Mouse (Mus musculus): ENCODE results near the gene Arhgef6. TPM values are rescaled to one million over a fixed set of nuclear protein-coding genes. Genes with fewer than 3 reads are reported as not detected.

The Arhgef6 gene
- polyA plus RNA-seq, 1 experiment from 2014 or later: 56.2 TPM

DNA sequence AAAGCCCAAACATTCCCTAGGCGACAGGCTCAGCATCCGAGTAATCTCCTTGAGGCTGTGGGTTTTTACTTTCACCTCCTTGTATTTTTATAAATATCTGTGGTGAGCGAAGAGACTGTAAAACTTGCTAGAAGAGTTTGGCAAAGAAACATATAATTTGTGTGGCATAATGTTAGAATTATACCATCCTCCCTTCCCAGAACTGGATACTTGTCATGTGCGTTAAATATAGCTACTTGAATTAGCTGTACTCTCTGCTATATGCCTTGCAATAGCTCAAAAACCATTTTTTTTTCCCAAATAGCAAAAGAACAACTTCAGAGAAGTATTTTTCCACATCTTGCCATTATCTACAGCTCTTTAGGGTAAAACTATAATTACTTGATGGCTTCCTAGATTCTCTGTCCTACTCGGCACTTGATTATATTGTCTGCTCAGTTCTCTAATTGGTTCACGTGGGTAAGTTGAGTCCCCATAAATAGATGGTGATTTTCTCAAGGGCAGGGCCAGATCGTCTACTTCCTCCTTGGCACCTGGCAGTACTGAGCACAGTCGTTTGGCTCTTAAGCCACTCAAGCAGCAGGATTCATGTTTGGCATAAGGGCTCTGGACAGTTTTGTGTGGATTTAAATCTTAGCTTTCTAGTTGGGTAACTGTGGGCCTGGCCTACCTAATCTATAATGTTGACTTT, 35.2 kb downstream of the Arhgef6 start:
- no peak for DNase-seq (ENCODE audit: low spot score)

DNA sequence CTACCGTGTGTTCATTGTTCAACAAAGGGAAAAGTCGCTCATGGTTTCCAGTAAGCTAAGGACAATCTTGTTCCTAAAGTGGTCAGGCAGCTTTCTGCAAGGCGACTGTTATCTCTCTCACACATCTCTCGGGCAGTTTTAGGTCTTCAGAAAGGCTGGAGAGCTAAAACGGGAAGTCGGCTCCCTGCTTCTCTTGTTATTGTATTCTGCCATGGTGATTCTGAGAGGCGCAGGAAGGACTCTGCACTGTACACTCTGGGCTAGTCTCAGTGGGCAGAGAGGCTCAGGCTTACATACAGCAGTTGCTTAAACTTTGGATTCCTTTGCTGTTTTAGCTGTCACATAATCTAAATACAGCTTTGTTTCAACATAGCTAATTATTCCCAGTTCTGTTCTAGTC, 39.6 kb downstream of the Arhgef6 start:
- DNase-seq (ENCODE audit: low spot score): no peak

DNA sequence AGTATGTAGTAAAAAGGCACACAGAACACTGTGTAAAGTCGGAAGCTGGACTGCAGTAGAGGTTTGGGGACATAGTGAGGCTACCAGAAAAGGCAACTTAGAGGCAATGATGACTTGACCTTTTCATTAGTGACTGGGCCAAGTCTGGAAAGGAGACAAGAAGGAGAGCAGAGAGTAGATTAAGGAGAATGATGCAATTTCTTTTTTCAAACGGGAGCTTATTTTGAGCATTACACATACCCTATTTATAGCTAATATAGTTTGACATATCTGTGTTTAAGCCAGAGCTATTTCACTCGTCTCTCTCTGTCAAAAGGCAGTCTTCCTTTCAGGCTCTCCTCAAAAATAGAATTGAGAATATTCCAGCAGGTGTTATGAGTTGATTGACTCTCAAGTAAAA, 50.1 kb downstream of the Arhgef6 start:
- no peak for DNase-seq (ENCODE audit: low spot score)

DNA sequence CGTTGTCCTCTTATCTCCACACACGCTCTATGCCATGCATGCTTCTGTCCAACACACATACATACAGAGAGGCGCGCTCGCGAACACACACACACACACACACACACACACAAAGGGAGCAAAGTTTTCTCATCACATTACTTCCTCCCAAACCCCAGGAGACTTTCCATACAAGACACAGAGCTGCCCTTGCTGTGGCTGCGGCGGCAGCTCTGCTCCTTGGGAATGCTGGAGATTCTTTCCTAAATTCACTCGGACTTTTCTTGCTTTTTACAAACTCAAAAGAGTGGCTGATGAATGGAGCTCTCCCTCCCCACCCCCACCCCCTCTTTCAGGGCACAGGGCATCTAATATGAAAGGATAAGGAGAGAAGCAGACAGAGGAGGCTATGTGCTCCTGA, 52.2 kb downstream of the Arhgef6 start:
- DNase-seq (ENCODE audit: low spot score): no peak

DNA sequence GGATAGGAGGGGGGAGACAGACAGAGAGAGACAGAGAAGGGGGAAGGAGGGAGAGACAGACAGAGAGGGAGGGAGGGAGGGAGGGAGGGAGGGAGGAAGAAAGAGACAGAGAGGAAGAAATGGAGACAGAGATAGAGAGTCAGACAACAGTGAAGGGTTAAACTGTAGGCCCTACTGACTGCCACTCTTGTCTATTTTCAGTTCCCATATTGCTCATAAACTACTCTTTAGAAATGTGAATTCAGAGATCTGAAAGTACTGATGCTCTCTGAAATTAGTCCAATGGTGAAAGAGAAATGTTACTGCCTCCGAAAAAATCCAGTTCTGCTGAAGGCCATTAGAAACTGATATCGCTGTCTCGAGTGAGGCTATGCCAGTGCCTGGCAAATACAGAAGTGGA, 56.3 kb downstream of the Arhgef6 start:
- no peak for DNase-seq (ENCODE audit: low spot score)

DNA sequence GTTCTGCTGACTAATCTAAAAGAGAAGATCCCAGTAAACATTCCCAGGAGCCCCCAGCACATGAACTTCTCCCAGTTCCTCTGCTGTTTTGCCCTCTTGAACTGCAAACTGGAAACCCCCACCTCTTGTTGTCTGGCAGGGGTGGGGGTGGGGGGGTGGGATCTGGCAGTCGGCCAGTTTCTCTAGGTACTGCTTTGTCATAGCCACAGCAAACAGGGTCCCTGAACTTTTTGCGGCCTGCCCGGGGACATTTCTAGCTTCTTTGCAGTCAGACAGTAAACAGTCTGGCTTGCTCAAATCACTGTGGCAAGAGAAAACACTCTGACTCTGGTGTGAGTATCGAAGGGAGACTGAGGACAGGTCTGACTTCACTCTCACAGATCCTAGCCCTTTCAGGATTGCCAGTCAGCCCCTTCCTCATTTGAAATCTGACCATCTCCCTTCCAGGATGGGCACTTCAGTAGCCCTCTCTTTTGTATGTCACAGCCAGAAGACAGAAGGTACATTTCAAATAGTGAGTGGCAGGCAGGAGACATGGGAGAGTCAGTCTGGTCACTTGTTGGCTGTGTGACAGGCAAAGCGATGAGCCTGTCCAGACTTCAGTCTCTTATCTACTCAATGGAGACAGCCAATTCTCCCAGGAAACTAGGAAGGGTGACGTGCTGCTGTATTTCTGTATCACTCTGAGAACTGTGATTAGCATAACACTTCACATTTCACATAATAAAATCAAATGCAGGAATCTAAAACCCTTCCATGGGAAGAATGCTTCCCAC, 60.8 kb downstream of the Arhgef6 start:
- no peak for DNase-seq (ENCODE audit: low spot score)

DNA sequence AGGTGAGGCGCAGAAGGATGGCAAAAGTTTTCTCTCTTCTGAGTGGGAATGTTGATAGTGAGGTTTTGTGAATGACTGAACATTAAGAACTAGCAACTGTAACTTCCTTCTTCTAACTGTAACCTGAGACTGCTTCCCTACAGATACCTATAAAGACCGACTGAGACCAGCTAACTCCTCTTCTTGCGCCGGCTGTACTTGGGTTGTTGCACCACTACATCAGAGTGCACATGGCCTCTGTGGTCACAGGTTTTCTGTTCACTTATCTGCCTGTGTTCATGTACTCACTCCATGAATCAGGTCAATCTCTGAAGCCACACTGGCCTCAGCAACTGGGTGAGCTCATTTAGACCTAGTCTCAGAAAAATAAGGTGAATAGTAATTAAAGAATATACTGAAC, 75.0 kb downstream of the Arhgef6 start:
- no peak for DNase-seq (ENCODE audit: low spot score)

DNA sequence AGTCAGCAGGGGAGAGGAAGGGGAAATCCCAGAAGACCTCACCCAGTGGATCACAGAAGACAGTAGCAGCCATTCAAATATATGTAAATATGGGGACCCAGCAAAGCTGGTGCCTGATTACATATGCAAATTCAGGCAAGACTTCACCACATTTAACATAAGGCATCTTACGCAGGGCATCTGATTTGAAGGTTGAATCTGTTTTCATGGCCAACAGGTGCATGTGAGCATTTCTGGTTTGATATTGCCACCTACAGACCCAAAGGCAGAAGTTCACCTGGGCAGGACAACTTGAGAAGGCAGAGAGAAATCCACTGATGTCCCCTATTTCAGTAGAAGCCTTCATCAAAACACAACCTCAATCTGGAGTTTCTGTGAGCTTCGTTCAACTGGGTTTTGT, 77.8 kb downstream of the Arhgef6 start:
- peak; percentile 51 for DNase-seq (ENCODE audit: low spot score)

DNA sequence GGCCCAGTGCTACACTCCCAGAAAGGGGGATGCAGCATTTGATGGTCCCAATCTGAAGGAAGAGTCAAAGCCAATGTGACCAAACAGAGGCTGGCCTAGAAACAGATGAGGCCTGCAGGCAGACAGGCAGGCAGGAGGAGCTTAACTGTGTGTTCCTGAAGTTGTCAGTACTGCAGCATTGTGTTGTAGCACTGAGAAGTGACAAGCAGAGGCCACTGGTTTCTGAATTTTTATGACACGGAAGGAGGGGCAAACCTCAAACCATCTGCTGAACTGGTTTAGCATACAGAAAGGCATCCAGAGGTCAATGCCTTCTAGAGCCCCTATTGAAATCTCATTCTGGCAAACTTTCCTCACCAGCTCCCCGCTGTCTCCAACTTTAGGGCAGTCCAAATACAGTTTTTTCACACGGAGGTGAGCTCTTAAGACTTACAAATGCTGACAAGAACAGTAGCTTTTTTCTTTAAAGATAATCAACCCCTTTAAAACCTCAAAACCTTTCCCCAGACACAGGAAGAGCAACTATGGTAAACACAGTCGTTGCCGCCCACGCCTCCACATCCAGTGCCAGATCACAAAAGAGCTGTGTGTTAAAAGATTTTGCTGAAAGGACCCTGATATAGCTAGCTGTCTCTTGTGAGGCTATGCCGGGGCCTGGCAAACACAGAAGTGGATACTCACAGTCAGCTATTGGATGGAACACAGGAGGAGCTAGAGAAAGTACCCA, 85.0 kb downstream of the Arhgef6 start:
- peak; percentile 34 for DNase-seq (ENCODE audit: low spot score)

DNA sequence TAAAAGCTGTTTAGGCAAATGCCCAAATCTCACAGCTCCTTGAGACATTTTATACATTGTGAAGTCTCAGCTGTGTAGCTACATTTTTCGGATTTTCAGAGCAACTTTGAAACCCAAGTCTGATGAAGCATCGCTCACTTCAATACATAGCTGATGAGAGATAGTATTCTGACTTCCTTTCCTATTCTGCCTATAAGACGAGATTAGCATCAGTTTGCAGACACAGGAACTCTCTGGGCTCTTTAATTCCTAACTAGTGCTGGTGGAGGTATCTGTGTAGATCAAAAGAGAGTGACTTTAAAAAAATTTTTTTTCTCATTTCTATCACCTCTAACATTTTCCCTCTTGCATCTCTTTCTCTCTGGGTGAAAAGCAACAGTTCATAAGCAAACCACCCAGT, 100.0 kb downstream of the Arhgef6 start:
- DNase-seq (ENCODE audit: low spot score): no peak

DNA sequence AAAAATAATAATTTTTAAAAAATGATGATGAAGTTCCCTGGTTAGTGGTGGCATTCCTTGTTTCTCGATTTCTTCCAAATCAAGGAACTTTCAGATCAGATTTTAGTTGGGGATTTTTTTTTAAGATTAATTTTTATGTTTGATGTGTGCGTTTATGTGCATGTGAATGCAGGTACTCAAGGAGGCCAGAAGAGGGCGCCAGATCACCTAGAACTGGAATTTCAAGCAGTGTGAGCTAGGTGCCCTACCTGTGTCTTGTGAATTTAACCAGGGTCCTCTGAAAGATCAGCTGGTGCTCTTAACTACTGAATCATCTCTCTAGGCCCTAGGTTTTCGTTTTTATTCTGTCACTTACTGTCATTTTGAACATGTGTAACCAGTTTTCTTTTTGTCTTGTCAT, 102.5 kb downstream of the Arhgef6 start:
- no peak for DNase-seq (ENCODE audit: low spot score)

DNA sequence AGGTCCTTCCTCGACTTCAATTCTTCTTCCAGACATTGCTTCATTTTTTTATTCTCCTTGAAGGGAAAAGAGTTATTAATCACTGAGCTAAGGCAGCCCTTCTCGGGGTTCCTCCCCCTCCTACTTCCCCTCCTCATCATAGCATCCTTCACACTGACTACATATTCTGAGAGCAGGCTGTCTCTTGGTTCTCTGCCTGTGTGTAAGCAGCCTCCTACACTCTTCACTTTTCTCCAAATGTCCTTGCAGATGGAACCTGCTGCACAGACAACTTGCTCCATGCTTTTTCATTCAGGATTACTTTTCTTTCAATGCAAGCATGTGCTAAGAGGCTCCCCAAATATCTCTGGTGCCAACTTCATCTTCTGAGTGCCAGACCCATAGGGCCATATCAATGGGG, 104.9 kb downstream of the Arhgef6 start:
- DNase-seq (ENCODE audit: low spot score): no peak

DNA sequence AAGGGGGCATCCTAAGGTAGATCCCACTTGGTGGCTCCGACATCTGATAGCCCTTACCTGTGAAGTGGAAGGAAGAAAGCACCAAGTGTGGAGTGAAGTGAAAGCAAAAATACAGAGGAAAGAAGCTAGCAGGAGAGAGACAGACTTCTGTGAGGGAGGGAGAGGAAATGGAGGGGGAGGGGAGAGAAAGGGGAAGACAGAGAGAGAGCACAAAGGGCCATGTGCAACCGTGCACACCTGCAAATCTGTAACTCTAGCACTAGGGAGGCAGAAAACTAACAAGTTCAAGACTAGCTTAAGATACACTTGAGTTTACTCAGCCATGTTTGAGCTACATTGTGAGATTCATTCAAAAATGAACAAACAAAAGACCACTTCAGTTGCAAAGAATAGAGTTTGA, 110.4 kb downstream of the Arhgef6 start:
- peak; percentile 68 for DNase-seq (ENCODE audit: low spot score)

DNA sequence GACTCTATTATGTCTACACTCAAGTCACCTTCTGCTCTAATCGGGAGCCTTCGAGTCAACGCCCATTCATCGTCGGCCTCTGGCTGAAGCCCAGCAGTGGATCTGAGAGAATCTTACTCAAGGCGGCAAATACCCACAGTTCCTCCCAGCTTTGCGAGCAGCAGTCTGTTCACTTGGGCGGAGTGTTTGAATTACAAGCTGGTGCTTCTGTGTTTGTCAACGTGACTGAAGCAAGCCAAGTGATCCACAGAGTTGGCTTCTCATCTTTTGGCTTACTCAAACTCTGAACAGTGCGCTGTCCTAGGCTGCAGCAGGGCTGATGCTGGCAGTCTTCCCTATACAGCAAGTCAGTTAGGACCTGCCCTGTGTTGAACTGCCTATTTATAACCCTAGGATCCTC, 115.2 kb downstream of the Arhgef6 start:
- no peak for DNase-seq (ENCODE audit: low spot score)

DNA sequence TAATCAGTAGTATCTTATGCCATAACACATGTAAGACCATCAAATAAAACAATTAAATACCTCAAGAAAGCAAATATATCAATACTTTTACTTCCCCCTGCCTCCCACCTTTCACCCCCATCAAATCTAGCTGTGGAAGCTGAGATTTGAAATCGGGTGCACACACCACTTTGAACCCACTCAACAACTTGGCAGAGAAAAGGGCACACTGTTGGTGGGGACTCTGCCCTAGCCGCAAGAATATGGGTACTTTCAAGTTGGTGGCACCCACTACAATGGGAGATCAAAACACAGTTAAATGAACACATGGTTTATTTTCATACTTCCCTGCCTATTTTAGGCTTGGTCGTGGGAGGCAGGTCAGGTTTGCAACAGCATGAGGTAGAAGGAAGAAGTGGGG, 116.6 kb downstream of the Arhgef6 start:
- peak; percentile 21 for DNase-seq (ENCODE audit: low spot score)

DNA sequence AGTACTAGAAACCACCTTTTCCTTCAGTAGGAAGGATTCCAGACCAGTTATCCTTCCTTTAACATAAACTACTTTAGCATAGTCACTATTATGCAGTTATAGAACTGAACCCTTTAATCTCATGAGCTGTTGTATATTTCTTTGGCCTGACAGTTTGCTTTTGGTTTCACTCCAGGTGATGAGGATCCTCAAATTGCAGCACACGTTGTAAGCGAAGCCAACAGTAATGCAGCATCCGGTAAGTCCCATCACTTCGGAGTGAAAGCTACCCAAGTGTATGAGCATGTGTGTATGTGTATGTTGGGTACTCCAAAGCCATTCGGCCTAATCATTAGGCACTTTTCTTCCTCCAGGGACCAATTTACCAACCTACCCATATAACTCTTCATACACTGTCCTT, 119.0 kb downstream of the Arhgef6 start:
- no peak for DNase-seq (ENCODE audit: low spot score)

DNA sequence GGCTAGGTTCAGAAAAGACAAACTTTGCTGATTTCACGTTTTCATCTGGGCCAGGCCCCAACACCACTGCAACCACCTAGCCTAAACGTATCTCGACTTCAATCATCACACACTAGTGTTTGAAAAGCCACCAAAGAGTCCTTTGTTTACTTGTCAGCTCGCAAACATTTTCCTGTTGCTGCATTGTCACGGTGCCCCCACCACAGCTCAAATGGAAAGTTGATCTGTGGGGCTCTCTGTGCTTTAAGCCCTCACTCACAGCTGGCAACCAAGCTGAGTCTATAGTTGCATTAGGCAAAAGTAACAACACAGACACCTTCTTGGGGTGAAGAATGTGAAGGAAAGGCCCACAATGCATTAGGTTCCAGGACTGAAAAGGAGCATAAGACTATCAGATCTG, 122.3 kb downstream of the Arhgef6 start:
- DNase-seq (ENCODE audit: low spot score): peak; percentile 42

DNA sequence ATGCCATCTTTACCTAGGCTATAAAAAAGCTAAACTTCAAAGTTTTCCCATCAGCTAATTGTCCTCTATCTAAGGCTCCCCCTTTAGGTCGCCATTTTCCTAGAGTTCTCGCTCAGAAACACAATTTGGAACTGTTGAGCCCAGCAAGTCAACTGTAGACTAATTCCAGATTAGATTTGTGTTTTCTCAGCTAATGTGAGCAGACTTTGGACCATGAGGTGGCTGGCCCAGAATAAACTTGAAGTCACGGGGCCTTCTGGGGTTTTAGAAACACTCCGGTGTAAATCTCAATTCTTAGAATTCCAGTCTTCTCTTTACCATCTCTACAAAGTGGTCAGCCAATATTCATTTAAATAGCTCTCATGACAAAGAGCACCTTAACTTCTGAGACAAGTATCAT, 123.0 kb downstream of the Arhgef6 start:
- DNase-seq (ENCODE audit: low spot score): no peak

DNA sequence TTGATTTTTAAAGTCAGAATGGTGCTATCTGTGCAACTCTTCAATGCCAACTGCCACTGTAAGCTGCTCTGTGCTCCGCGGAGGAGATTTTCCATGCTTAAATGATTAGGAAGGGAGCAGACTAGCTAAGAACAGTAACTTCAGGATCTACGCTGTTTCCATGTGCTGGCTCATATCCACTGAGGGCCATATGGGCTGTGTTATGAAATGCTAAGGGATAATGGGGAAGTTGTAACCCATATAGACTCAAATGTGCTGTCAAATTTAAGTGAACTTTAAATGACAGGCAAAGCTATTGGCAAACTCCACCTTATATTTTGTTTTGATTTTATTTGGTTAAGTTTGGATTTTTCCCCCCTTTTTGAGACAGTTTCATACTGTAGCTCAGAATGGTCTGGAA, 125.7 kb downstream of the Arhgef6 start:
- DNase-seq (ENCODE audit: low spot score): no peak

DNA sequence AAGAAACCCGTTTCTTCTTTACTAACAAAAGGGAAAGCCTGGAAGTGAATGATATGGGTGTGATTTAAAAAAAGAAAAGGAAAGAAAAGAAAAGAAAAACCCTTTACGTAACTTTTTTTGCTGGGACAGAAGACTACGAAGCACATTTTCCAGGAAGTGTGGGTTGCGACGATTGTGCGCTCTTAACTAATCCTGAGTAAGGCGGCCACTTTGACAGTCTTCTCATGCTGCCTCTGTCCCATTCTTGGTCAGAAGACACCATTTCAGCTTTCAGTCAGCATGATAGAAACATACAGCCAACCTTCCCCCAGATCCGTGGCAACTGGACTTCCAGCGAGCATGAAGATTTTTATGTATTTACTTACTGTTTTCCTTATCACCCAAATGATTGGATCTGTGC, 126.7 kb downstream of the Arhgef6 start, which contains the start of gene Cd40lg:
Gene Cd40lg, plus strand, starts transcription at position 268 of the 400 bp plus-strand sequence.
- DNase-seq (ENCODE audit: low spot score): no peak

DNA sequence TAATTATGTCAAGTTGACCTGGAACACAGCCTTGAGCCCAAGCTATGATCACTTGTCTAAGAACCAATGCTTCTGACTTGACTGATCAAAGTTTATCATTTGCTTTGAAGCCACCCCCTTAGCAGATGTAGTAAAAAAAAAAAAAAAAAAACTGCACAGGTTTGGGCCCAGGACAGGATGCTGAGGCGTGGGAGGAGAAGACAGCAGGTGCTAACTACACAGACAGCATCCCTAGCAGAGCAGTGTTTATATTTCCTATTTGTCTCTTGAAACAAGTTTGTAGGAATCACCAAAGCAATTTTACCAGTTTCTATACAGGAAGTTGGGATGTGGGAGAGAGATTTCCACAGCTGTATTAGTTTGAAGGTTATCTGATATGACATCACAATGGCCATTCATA, 127.9 kb downstream of the Arhgef6 start:
- peak; percentile 42 for DNase-seq (ENCODE audit: low spot score)

DNA sequence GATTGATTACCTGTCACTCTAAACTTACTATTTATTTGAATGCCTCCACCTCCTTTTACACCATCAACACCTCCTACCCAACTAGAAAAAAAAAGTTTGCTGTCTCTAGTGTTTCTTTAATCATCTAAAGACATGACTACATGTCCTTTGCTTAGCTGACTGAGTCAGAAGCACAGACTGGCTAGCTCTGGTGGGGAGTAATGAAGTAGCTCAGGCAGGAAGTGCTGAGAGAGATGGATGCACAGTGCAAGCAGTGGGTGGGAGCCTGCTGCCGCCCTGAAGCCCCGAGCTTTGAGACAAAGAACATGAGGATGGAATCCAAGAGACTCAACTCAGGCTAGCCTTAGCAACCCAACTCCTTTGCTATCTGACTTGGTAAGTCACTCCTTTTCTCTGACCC, 138.1 kb downstream of the Arhgef6 start:
- DNase-seq (ENCODE audit: low spot score): no peak
